8 mouse cellular contexts compared by ENCODE assay signal in the genomic region with DNA sequence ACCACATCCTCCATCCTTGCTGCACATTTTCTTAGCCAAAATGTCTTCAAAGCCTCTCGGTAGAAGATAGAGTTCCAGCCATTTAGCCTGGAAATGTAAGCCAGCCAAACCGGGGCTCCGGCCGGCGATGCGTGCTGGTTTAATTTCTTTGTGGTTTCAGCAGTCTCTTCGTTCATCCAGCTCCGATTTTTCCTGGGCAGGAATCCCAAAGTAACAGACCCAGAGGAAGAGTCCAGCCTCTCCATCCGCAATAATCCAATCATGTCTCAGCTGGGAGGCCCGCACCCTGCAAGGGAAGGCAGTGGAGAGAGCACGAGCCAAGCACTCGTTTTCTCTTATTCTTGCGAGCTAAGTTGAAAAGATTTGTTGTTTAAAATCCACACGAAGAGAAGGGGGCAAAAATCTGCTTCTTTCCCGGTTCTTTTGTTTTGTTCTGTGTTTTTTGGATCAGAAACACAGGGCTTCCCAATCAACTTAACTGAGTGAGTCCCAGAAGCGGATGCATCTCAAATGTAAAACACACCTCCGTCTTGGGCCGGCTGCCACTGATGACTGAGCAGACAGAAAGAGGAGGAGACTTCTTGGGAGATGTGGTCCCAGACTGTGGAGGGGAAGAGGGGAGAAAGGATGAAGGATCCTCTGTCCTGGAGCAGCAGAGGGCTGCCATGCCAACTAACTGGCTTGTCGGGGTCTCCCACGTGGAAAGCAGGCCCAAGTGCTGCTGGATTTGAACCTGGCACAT.
DNase-seq lines count a peak whose midpoint lies in the region; ATAC-seq lines count a peak whose summit lies in the region.

No protein-coding gene starts in this region.

- H3K4me3 ChIP-seq in kidney, embryonic 16.5 days (ENCODE audit: low read length), result no peak overlapping the region

- peak overlapping the region; percentile 8; the same call in 1 of the 2 replicates for H3K4me2 ChIP-seq in kidney, embryonic 16.5 days (replicated peaks; ENCODE audit: low read depth, low read length)

- no peaks in the 10 kb centered on the region; the same call in 1 of the 2 replicates for H3K9me3 ChIP-seq in kidney, embryonic 16.5 days (ENCODE audit: low read length)

- no peak for DNase-seq in kidney, adult 11 months
- peak; percentile 18 for DNase-seq in cerebellum, adult 9-10 months
- DNase-seq in gastrocnemius, postnatal 25 days, result peak; percentile 57
- peak; percentile 10 to 58 for DNase-seq in left cerebral cortex, postnatal 25 days (ENCODE audit: low spot score in 2 of 2)
- DNase-seq in testis, postnatal 14 days (ENCODE audit: low spot score), result peak; percentile 22
- DNase-seq in adrenal gland, postnatal 36 days, result no peak
- DNase-seq in embryo, embryonic 9.5 days (ENCODE audit: extremely low spot score), result no peak

- 46% methylated on average over 20 of the region's 20 CpGs for WGBS in kidney, embryonic 16.5 days

- H3K27ac ChIP-seq in kidney, embryonic 16.5 days (ENCODE audit: low read length), result peak overlapping the region; percentile 23; the same call in 1 of the 2 replicates

- H3K27me3 ChIP-seq in kidney, embryonic 16.5 days (ENCODE audit: insufficient read depth, low read length), result no peaks in the 10 kb centered on the region

- peaks cover 9% of the 10 kb centered on the region; the same call in 1 of the 2 replicates for H3K4me1 ChIP-seq in kidney, embryonic 16.5 days (ENCODE audit: insufficient read depth, low read length)

- ATAC-seq in kidney, embryonic 16.5 days (ENCODE audit: low FRiP score, low TSS enrichment), result no peak

- H3K36me3 ChIP-seq in kidney, embryonic 16.5 days (ENCODE audit: insufficient read depth, low read length), result no peaks in the 10 kb centered on the region

- intact Hi-C loops in left cerebral cortex, postnatal 25 days (cut with DNase I), result no loop called here

- no peak overlapping the region for H3K9ac ChIP-seq in kidney, embryonic 16.5 days (replicated peaks; ENCODE audit: low read length)

Comparison
In these comparisons a context has a peak if more than half of its experiments do, and no peak if none do; other contexts are left out.
1. DNase-seq: peak in cerebellum, adult 9-10 months (single experiment), gastrocnemius, postnatal 25 days (single experiment), left cerebral cortex, postnatal 25 days (2 of 2) and testis, postnatal 14 days (single experiment); none in kidney, adult 11 months (single experiment), adrenal gland, postnatal 36 days (0 of 2) and embryo, embryonic 9.5 days (single experiment).